Mouse (Mus musculus): ENCODE measurements at regions not wholly inside any gene's neighbourhood (a gene's known extent, or its start where the extent isn't known, plus 50 kb on each side); places are given as distances from the start of the nearest gene placed in this dataset.

DNA sequence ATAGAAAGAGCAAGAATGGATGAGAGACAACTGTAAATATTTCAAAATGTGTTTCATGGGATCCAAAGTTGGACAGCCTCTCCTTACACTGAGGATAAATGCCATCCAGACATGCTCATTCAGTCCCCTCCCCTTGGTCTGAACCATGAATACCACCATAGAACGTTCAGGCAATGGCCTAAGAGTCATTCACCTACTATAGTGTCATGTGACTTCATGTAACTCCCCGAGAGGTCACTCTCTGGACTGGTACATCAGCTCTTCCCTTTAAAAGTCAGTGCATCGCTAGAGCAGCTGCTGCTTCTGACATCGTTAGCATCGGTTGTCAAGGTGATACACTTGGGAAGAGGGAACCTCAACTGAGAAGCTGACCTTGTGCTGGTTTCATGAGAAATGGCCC lies 260.2 kb upstream of the Fn1 start:
- no peak overlapping the region for H3K27ac ChIP-seq (ENCODE audit: low read depth, low read length)
- H3K4me3 ChIP-seq (ENCODE audit: low read length) = no peak overlapping the region
- no peak for ATAC-seq
- no peaks in the 10 kb centered on the region for H3K9me3 ChIP-seq (ENCODE audit: control insufficient read depth, low read length)
- no peaks in the 10 kb centered on the region for H3K36me3 ChIP-seq (ENCODE audit: control insufficient read depth, insufficient read depth, low read length)
- WGBS = 56% methylated on average over 5 of the region's 5 CpGs
- no peak overlapping the region for H3K4me2 ChIP-seq (ENCODE audit: low read length)
- H3K9ac ChIP-seq (ENCODE audit: low read depth, low read length) = no peak overlapping the region
- H3K4me1 ChIP-seq (ENCODE audit: control insufficient read depth, insufficient read depth, low read depth, low read length) = no peaks in the 10 kb centered on the region
- H3K27me3 ChIP-seq (replicated peaks; ENCODE audit: control insufficient read depth, insufficient read depth, low read length) = no peaks in the 10 kb centered on the region

DNA sequence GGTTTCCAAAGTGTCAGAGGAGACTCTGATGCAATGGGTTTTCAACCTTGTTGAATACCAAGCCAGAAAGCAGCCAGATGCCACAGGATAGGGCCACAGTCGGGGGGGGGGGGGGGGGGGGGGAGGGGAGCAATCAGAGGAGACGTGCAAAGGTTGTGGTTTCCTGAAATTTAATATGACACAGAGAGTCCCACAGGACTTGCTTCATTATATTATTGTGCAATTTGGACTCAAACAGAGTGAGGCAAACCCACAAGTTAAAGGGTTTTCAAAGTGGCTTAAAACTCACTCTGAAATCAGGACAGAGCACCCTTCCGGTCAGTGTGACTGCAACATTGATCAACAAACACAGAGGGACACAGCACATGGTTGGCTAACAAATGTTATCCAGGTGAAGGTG lies 259.4 kb upstream of the Fn1 start:
- Histone ChIP-seq H3K9me3 (ENCODE audit: control insufficient read depth, low read length) (no peaks in the 10 kb centered on the region), H3K4me2 (ENCODE audit: low read length) (no peak overlapping the region)
- 53% methylated on average over 2 of the region's 3 CpGs for WGBS

GRCm38 (mm10) chr1:71910125-71910524 lies 257.1 kb upstream of the Fn1 start:
- Histone ChIP-seq H3K36me3 (ENCODE audit: control insufficient read depth, insufficient read depth, low read length) (no peaks in the 10 kb centered on the region), H3K9me3 (ENCODE audit: control insufficient read depth, low read length) (no peaks in the 10 kb centered on the region), H3K4me1 (ENCODE audit: control insufficient read depth, insufficient read depth, low read depth, low read length) (no peaks in the 10 kb centered on the region), H3K27me3 (replicated peaks; ENCODE audit: control insufficient read depth, insufficient read depth, low read length) (no peaks in the 10 kb centered on the region), H3K9ac (ENCODE audit: low read depth, low read length) (no peak overlapping the region), H3K4me2 (ENCODE audit: low read length) (no peak overlapping the region), H3K27ac (ENCODE audit: low read depth, low read length) (no peak overlapping the region), H3K4me3 (ENCODE audit: low read length) (no peak overlapping the region)
- ATAC-seq = no peak
- WGBS = 74% methylated on average over 1 of the region's 1 CpGs

More for the DNA sequence above, 259.4 kb upstream of the Fn1 start:
- Histone ChIP-seq H3K27me3 (replicated peaks; ENCODE audit: control insufficient read depth, insufficient read depth, low read length) (no peaks in the 10 kb centered on the region), H3K27ac (ENCODE audit: low read depth, low read length) (no peak overlapping the region), H3K36me3 (ENCODE audit: control insufficient read depth, insufficient read depth, low read length) (no peaks in the 10 kb centered on the region), H3K4me3 (ENCODE audit: low read length) (no peak overlapping the region), H3K9ac (ENCODE audit: low read depth, low read length) (no peak overlapping the region), H3K4me1 (ENCODE audit: control insufficient read depth, insufficient read depth, low read depth, low read length) (no peaks in the 10 kb centered on the region)
- no peak for ATAC-seq

DNA sequence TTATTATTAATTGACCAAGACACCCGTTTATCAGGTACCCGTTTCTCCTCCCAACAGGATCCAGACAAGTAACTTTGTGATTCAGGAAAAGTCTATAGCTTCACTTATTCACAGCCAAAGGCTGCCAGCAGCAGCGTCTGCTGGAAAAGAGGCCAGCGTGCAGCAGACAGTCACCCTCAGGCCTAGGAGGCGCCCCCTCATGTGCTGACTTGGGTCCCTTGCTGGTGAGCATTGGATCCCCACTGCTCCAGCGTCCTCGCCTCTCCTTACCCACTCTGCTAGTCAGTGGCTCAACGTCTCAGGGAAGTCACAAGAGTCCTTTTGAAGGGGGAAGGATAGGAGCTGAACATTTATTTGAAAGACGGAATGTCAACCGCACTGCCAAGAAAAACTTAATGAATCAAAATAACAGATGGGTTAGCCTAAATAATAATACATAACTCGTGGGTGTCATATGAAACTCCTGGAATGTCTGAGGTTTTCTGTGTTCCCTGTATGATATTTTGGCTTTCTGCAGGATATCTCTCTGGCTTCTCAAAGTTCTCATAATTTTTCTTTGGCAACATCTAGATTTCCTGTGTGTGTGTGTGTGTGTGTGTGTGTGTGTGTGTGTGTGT lies 256.6 kb upstream of the Fn1 start:
- Histone ChIP-seq H3K27ac (ENCODE audit: low read depth, low read length) (no peak overlapping the region), H3K4me2 (ENCODE audit: low read length) (no peak overlapping the region), H3K4me3 (ENCODE audit: low read length) (no peak overlapping the region), H3K36me3 (ENCODE audit: control insufficient read depth, insufficient read depth, low read length) (no peaks in the 10 kb centered on the region), H3K27me3 (replicated peaks; ENCODE audit: control insufficient read depth, insufficient read depth, low read length) (no peaks in the 10 kb centered on the region), H3K9ac (ENCODE audit: low read depth, low read length) (no peak overlapping the region), H3K4me1 (ENCODE audit: control insufficient read depth, insufficient read depth, low read depth, low read length) (no peaks in the 10 kb centered on the region), H3K9me3 (ENCODE audit: control insufficient read depth, low read length) (no peaks in the 10 kb centered on the region)
- 72% methylated on average over 11 of the region's 11 CpGs for WGBS
- ATAC-seq = no peak

DNA sequence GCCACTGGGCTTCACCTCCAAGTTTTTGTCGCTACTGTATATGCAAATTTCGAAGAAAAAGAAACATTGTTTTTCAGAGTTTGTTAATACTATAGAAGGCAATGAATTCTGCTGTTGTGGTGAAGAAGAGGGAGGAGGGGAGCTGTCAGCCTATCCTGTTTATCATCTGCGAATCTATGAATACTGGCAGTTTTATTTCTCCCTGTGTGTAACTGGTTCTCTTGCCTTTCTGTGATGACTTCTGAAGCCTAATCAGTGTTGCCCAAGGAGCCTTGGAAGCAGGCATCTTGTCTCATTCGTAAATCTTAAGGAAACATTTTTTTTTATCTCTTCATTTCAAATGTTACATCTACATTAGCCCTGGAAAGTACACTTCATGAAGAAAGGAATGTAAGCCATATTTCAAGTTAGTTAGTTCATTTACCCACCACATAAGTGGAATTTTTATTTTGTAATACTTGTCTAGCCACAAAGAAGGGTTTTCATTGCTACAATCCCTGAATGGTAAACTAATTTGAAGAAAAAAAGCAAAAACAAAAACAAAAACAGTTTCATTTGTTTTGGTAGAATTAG lies 251.5 kb upstream of the Fn1 start:
- no peak overlapping the region for H3K4me3 ChIP-seq (ENCODE audit: low read length)
- ATAC-seq = no peak
- no peak overlapping the region for H3K9ac ChIP-seq (ENCODE audit: low read depth, low read length)
- 85% methylated on average over 4 of the region's 4 CpGs for WGBS
- no peaks in the 10 kb centered on the region for H3K4me1 ChIP-seq (ENCODE audit: control insufficient read depth, insufficient read depth, low read depth, low read length)
- H3K27me3 ChIP-seq (replicated peaks; ENCODE audit: control insufficient read depth, insufficient read depth, low read length) = no peaks in the 10 kb centered on the region
- H3K9me3 ChIP-seq (ENCODE audit: control insufficient read depth, low read length) = no peaks in the 10 kb centered on the region
- no peak overlapping the region for H3K4me2 ChIP-seq (ENCODE audit: low read length)
- no peaks in the 10 kb centered on the region for H3K36me3 ChIP-seq (ENCODE audit: control insufficient read depth, insufficient read depth, low read length)
- no peak overlapping the region for H3K27ac ChIP-seq (ENCODE audit: low read depth, low read length)

GRCm38 (mm10) chr1:71900106-71901074 lies 247.4 kb upstream of the Fn1 start:
- Histone ChIP-seq H3K4me2 (ENCODE audit: low read length) (no peak overlapping the region), H3K9ac (ENCODE audit: low read depth, low read length) (no peak overlapping the region), H3K4me3 (ENCODE audit: low read length) (no peak overlapping the region), H3K27me3 (replicated peaks; ENCODE audit: control insufficient read depth, insufficient read depth, low read length) (no peaks in the 10 kb centered on the region), H3K36me3 (ENCODE audit: control insufficient read depth, insufficient read depth, low read length) (no peaks in the 10 kb centered on the region), H3K9me3 (ENCODE audit: control insufficient read depth, low read length) (no peaks in the 10 kb centered on the region), H3K27ac (ENCODE audit: low read depth, low read length) (no peak overlapping the region), H3K4me1 (ENCODE audit: control insufficient read depth, insufficient read depth, low read depth, low read length) (peaks cover 3% of the 10 kb centered on the region)
- 88% methylated on average over 9 of the region's 9 CpGs for WGBS
- no peak for ATAC-seq

GRCm38 (mm10) chr1:71899128-71899527 lies 246.1 kb upstream of the Fn1 start:
- H3K4me2 ChIP-seq (ENCODE audit: low read length) = no peak overlapping the region
- no peak overlapping the region for H3K9ac ChIP-seq (ENCODE audit: low read depth, low read length)
- ATAC-seq = no peak
- no peaks in the 10 kb centered on the region for H3K27me3 ChIP-seq (replicated peaks; ENCODE audit: control insufficient read depth, insufficient read depth, low read length)
- no peak overlapping the region for H3K4me3 ChIP-seq (ENCODE audit: low read length)
- no peak overlapping the region for H3K27ac ChIP-seq (ENCODE audit: low read depth, low read length)
- no peaks in the 10 kb centered on the region for H3K9me3 ChIP-seq (ENCODE audit: control insufficient read depth, low read length)
- 69% methylated on average over 8 of the region's 8 CpGs for WGBS
- no peaks in the 10 kb centered on the region for H3K36me3 ChIP-seq (ENCODE audit: control insufficient read depth, insufficient read depth, low read length)
- peaks cover 3% of the 10 kb centered on the region for H3K4me1 ChIP-seq (ENCODE audit: control insufficient read depth, insufficient read depth, low read depth, low read length)

GRCm38 (mm10) chr1:71898198-71898597 lies 245.2 kb upstream of the Fn1 start:
- no peak overlapping the region for H3K27ac ChIP-seq (ENCODE audit: low read depth, low read length)
- no peak overlapping the region for H3K4me2 ChIP-seq (ENCODE audit: low read length)
- no peaks in the 10 kb centered on the region for H3K36me3 ChIP-seq (ENCODE audit: control insufficient read depth, insufficient read depth, low read length)
- H3K9ac ChIP-seq (ENCODE audit: low read depth, low read length) = peak overlapping the region; percentile 32; the same call in 1 of the 2 replicates
- H3K4me1 ChIP-seq (ENCODE audit: control insufficient read depth, insufficient read depth, low read depth, low read length) = peaks cover 3% of the 10 kb centered on the region
- 74% methylated on average over 6 of the region's 6 CpGs for whole genome bisulfite sequencing
- peak; percentile 71 for ATAC-seq
- no peaks in the 10 kb centered on the region for H3K27me3 ChIP-seq (replicated peaks; ENCODE audit: control insufficient read depth, insufficient read depth, low read length)
- no peak overlapping the region for H3K4me3 ChIP-seq (ENCODE audit: low read length)
- no peaks in the 10 kb centered on the region for H3K9me3 ChIP-seq (ENCODE audit: control insufficient read depth, low read length)

GRCm38 (mm10) chr1:71897464-71898051 lies 244.6 kb upstream of the Fn1 start:
- Histone ChIP-seq H3K36me3 (ENCODE audit: control insufficient read depth, insufficient read depth, low read length) (no peaks in the 10 kb centered on the region), H3K4me1 (ENCODE audit: control insufficient read depth, insufficient read depth, low read depth, low read length) (peaks cover 3% of the 10 kb centered on the region), H3K27me3 (replicated peaks; ENCODE audit: control insufficient read depth, insufficient read depth, low read length) (no peaks in the 10 kb centered on the region), H3K4me2 (ENCODE audit: low read length) (no peak overlapping the region), H3K4me3 (ENCODE audit: low read length) (no peak overlapping the region), H3K27ac (ENCODE audit: low read depth, low read length) (no peak overlapping the region), H3K9me3 (ENCODE audit: control insufficient read depth, low read length) (no peaks in the 10 kb centered on the region), H3K9ac (ENCODE audit: low read depth, low read length) (no peak overlapping the region)
- peak; percentile 72 for ATAC-seq
- WGBS = 65% methylated on average over 8 of the region's 8 CpGs

Measured in hindbrain, embryonic 16.5 days (tissue).